Mouse (Mus musculus): ENCODE measurements around the gene Clk3. TPM values are rescaled to one million over a fixed set of nuclear protein-coding genes. Genes with fewer than 3 reads are reported as not detected.

The Clk3 gene
- polyA plus RNA-seq, 1 experiment from 2014 or later = 63.6 TPM

GRCm38 (mm10) chr9:57769539-57770069 lies 3.9 kb upstream of the Clk3 start:
- no peak overlapping the region for H3K27ac ChIP-seq (replicated peaks)
- H3K27me3 ChIP-seq (replicated peaks) = no peaks in the 10 kb centered on the region
- H3K4me1 ChIP-seq = peaks cover 9% of the 10 kb centered on the region
- H3K4me2 ChIP-seq = no peak overlapping the region
- 80% methylated on average over 2 of the region's 2 CpGs for WGBS
- no peaks in the 10 kb centered on the region for H3K9me3 ChIP-seq (replicated peaks)
- H3K36me3 ChIP-seq = no peaks in the 10 kb centered on the region
- no peak overlapping the region for H3K9ac ChIP-seq (replicated peaks)
- ATAC-seq (ENCODE audit: low FRiP score) = no peak
- no peak overlapping the region for H3K4me3 ChIP-seq (replicated peaks)

- H3K9me3 ChIP-seq (replicated peaks) = no peaks in the 10 kb centered on the region
- peaks cover 31% of the 10 kb centered on the region for H3K4me1 ChIP-seq
- H3K27ac ChIP-seq (replicated peaks) = no peak overlapping the region
- no peak overlapping the region for H3K4me3 ChIP-seq (replicated peaks)
- H3K4me2 ChIP-seq = no peak overlapping the region
- ATAC-seq (ENCODE audit: low FRiP score) = no peak
- 94% methylated on average over 4 of the region's 4 CpGs for WGBS
- no peaks in the 10 kb centered on the region for H3K27me3 ChIP-seq (replicated peaks)
- H3K36me3 ChIP-seq = no peaks in the 10 kb centered on the region
- no peak overlapping the region for H3K9ac ChIP-seq (replicated peaks)
Observed at GRCm38 (mm10) chr9:57767231-57767630, 1.6 kb upstream of the Clk3 start.

GRCm38 (mm10) chr9:57766431-57766830 lies 771 bp upstream of the Clk3 start:
- Histone ChIP-seq H3K4me2 (peak overlapping the region; percentile 96), H3K4me1 (peaks cover 39% of the 10 kb centered on the region), H3K36me3 (peaks cover 4% of the 10 kb centered on the region; the same call in 1 of the 2 replicates), H3K4me3 (replicated peaks) (peak overlapping the region; percentile 92), H3K27ac (replicated peaks) (peak overlapping the region; percentile 99), H3K9ac (replicated peaks) (peak overlapping the region; percentile 99), H3K9me3 (replicated peaks) (no peaks in the 10 kb centered on the region), H3K27me3 (replicated peaks) (no peaks in the 10 kb centered on the region)
- ATAC-seq (ENCODE audit: low FRiP score) = no peak
- WGBS = 31% methylated on average over 6 of the region's 6 CpGs

- under 1% methylated on average over 45 of the region's 45 CpGs for WGBS
- Histone ChIP-seq H3K4me3 (replicated peaks) (peak overlapping the region; percentile 92), H3K27me3 (replicated peaks) (no peaks in the 10 kb centered on the region), H3K9ac (replicated peaks) (peak overlapping the region; percentile 99), H3K4me2 (peak overlapping the region; percentile 96), H3K9me3 (replicated peaks) (no peaks in the 10 kb centered on the region), H3K36me3 (peaks cover 18% of the 10 kb centered on the region), H3K27ac (replicated peaks) (peak overlapping the region; percentile 99), H3K4me1 (peaks cover 45% of the 10 kb centered on the region)
- peak; percentile 91 for ATAC-seq (ENCODE audit: low FRiP score)
Observed at GRCm38 (mm10) chr9:57764974-57765363, 691 bp downstream of the Clk3 start.

GRCm38 (mm10) chr9:57764147-57764973 lies 1.3 kb downstream of the Clk3 start:
- Histone ChIP-seq H3K4me3 (replicated peaks) (peak overlapping the region; percentile 92), H3K4me2 (peak overlapping the region; percentile 96), H3K9me3 (replicated peaks) (no peaks in the 10 kb centered on the region), H3K27ac (replicated peaks) (peak overlapping the region; percentile 99), H3K9ac (replicated peaks) (peak overlapping the region; percentile 99), H3K27me3 (replicated peaks) (no peaks in the 10 kb centered on the region), H3K4me1 (peaks cover 50% of the 10 kb centered on the region), H3K36me3 (peaks cover 24% of the 10 kb centered on the region)
- ATAC-seq (ENCODE audit: low FRiP score) = peak; percentile 46
- WGBS = under 1% methylated on average over 57 of the region's 57 CpGs

GRCm38 (mm10) chr9:57762563-57762991 lies 3.1 kb downstream of the Clk3 start:
- 68% methylated on average over 6 of the region's 6 CpGs for WGBS
- H3K27ac ChIP-seq (replicated peaks) = no peak overlapping the region
- no peak overlapping the region for H3K4me3 ChIP-seq (replicated peaks)
- H3K4me1 ChIP-seq = peaks cover 53% of the 10 kb centered on the region
- no peak overlapping the region for H3K9ac ChIP-seq (replicated peaks)
- no peak for ATAC-seq (ENCODE audit: low FRiP score)
- no peaks in the 10 kb centered on the region for H3K9me3 ChIP-seq (replicated peaks)
- H3K36me3 ChIP-seq = peaks cover 42% of the 10 kb centered on the region
- H3K4me2 ChIP-seq = peak overlapping the region; percentile 96
- no peaks in the 10 kb centered on the region for H3K27me3 ChIP-seq (replicated peaks)

- Histone ChIP-seq H3K9me3 (replicated peaks) (no peaks in the 10 kb centered on the region), H3K4me2 (0 out of 2 replicates have a peak overlapping the region, but pooled peaks have one; percentile 96), H3K27me3 (replicated peaks) (no peaks in the 10 kb centered on the region), H3K9ac (replicated peaks) (no peak overlapping the region), H3K4me3 (replicated peaks) (no peak overlapping the region), H3K4me1 (peaks cover 53% of the 10 kb centered on the region), H3K27ac (replicated peaks) (no peak overlapping the region), H3K36me3 (peaks cover 49% of the 10 kb centered on the region)
- ATAC-seq (ENCODE audit: low FRiP score) = no peak
- 92% methylated on average over 13 of the region's 13 CpGs for WGBS
Observed at GRCm38 (mm10) chr9:57761563-57762551, 3.8 kb downstream of the Clk3 start.

- no peaks in the 10 kb centered on the region for H3K27me3 ChIP-seq (replicated peaks)
- no peak overlapping the region for H3K9ac ChIP-seq (replicated peaks)
- H3K36me3 ChIP-seq = peaks cover 54% of the 10 kb centered on the region
- no peak overlapping the region for H3K4me3 ChIP-seq (replicated peaks)
- no peak overlapping the region for H3K27ac ChIP-seq (replicated peaks)
- WGBS = 95% methylated on average over 24 of the region's 24 CpGs
- no peak overlapping the region for H3K4me2 ChIP-seq
- H3K4me1 ChIP-seq = peaks cover 44% of the 10 kb centered on the region
- no peaks in the 10 kb centered on the region for H3K9me3 ChIP-seq (replicated peaks)
- ATAC-seq (ENCODE audit: low FRiP score) = no peak
Observed at GRCm38 (mm10) chr9:57760416-57761146, 5.1 kb downstream of the Clk3 start.

GRCm38 (mm10) chr9:57759289-57759688 lies 6.4 kb downstream of the Clk3 start:
- H3K4me1 ChIP-seq = peaks cover 42% of the 10 kb centered on the region
- no peaks in the 10 kb centered on the region for H3K27me3 ChIP-seq (replicated peaks)
- no peak for ATAC-seq (ENCODE audit: low FRiP score)
- no peak overlapping the region for H3K4me2 ChIP-seq
- whole genome bisulfite sequencing = 29% methylated on average over 6 of the region's 6 CpGs
- no peak overlapping the region for H3K27ac ChIP-seq (replicated peaks)
- H3K9ac ChIP-seq (replicated peaks) = no peak overlapping the region
- H3K4me3 ChIP-seq (replicated peaks) = no peak overlapping the region
- no peaks in the 10 kb centered on the region for H3K9me3 ChIP-seq (replicated peaks)
- peaks cover 67% of the 10 kb centered on the region for H3K36me3 ChIP-seq

- no peak overlapping the region for H3K4me2 ChIP-seq
- WGBS = 94% methylated on average over 22 of the region's 22 CpGs
- H3K27ac ChIP-seq (replicated peaks) = no peak overlapping the region
- peaks cover 35% of the 10 kb centered on the region for H3K4me1 ChIP-seq
- no peak for ATAC-seq (ENCODE audit: low FRiP score)
- peaks cover 75% of the 10 kb centered on the region for H3K36me3 ChIP-seq
- H3K4me3 ChIP-seq (replicated peaks) = no peak overlapping the region
- no peaks in the 10 kb centered on the region for H3K27me3 ChIP-seq (replicated peaks)
- no peaks in the 10 kb centered on the region for H3K9me3 ChIP-seq (replicated peaks)
- H3K9ac ChIP-seq (replicated peaks) = no peak overlapping the region
Observed at GRCm38 (mm10) chr9:57758528-57758927, 7.1 kb downstream of the Clk3 start.

- Histone ChIP-seq H3K36me3 (peaks cover 85% of the 10 kb centered on the region), H3K9ac (replicated peaks) (no peak overlapping the region), H3K27me3 (replicated peaks) (no peaks in the 10 kb centered on the region), H3K4me1 (peaks cover 25% of the 10 kb centered on the region), H3K4me2 (no peak overlapping the region), H3K27ac (replicated peaks) (no peak overlapping the region), H3K4me3 (replicated peaks) (no peak overlapping the region), H3K9me3 (replicated peaks) (no peaks in the 10 kb centered on the region)
- WGBS = 91% methylated on average over 3 of the region's 3 CpGs
- ATAC-seq (ENCODE audit: low FRiP score) = no peak
Observed at GRCm38 (mm10) chr9:57757578-57757977, 8.1 kb downstream of the Clk3 start.
